Mouse (Mus musculus): ENCODE data around the gene Pms1.

GRCm38 (mm10) chr1:53296581-53297383 is at the start of gene Pms1, which contains the start of the genes Ormdl1 and Gm28778:
- TF ChIP-seq GABPA (IDR thresholded peaks at IDR 0.05; ENCODE audit: insufficient replicate concordance, low read depth, low read length) (no peak), HCFC1 (IDR thresholded peaks at IDR 0.05; ENCODE audit: low read depth, low read length) (peak; percentile 66), EP300 (IDR thresholded peaks at IDR 0.05; ENCODE audit: low read length) (no peak), MAFK (IDR thresholded peaks at IDR 0.05; ENCODE audit: insufficient replicate concordance, low read length) (no peak), CTCF (conservative IDR thresholded peaks at IDR 0.05 in 1 of 2, IDR thresholded peaks at IDR 0.05 in 1 of 2; ENCODE audit: low read depth in 2 of 2, low read length in 2 of 2) (no peak), POLR2A (IDR thresholded peaks at IDR 0.05; ENCODE audit: low read depth, low read length) (peak; percentile 96), ZC3H11A (IDR thresholded peaks at IDR 0.05; ENCODE audit: low read depth, low read length) (no peak), BHLHE40 (IDR thresholded peaks at IDR 0.05; ENCODE audit: low read depth, low read length) (peak; percentile 24; the same call in 1 of the 2 replicates), RCOR1 (conservative IDR thresholded peaks at IDR 0.05; ENCODE audit: low read depth, low read length) (no peak)
